Mouse (Mus musculus) kidney, postnatal 25 days (tissue): ENCODE data around the gene Trpm8.

Experiments
- DNase-seq, 2 experiments: peaks; one replicate each; pipeline ENCODE4 v3.0.0; 2021; ENCODE audit warnings: mixed read lengths in 2 of 2

The Trpm8 gene

DNA sequence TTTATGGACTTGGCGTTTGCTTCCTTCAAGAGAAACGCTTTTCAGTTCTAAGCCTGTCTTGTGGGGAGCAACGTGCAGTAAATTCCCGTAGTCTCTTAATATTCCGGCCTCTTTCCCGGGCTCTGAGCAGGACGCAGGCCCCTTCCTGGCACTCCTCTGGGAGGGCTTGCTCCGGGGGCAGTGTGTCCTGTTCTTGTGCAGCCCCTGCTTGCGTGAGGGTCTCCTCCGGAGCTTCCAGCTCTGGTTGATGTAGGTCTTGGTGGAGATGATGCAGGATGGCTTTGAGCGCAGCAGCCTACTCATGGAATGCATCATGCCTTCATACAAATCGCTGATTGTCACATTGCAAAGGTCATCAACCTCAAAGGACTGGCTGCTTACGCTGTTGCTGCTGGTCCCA is 11.3 kb upstream of the Trpm8 start:
- no peak for DNase-seq

DNA sequence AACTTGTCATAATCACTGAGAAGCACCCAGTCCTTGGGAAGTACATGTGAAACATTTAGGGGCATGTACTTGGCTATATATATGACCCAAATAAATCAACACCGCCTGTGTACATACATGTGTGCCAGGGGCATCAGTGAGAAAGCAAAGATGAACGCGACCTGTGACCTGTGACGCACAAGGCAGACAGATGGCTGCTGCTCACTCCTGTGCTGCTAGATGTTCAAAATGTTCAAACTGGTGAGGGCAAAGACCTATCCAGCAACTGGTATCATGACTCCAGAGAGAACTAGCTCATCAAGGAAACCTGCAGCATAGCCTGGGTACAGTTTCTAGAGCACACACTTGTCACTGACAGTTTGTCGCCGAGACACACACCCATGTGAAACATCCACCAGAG is 10.0 kb upstream of the Trpm8 start:
- no peak for DNase-seq

DNA sequence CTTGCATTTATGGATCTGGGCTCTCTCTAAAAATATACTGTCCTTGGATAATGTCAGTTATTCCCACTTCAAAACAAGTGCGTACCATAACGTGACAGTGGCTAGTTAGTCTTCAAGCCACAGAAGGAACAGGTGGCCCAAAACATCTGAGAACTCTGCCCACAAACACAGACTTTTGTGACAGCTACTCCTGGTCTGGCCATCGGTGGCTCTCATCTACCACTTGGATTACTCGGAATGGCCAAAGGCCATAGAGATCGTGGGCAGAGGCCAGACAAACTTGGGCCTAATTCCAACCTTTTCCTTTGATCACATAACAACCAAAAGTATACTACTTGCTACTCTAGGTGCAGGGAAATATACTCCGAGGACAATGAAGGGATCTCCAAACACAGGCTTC is 9.4 kb upstream of the Trpm8 start:
- DNase-seq, result no peak

DNA sequence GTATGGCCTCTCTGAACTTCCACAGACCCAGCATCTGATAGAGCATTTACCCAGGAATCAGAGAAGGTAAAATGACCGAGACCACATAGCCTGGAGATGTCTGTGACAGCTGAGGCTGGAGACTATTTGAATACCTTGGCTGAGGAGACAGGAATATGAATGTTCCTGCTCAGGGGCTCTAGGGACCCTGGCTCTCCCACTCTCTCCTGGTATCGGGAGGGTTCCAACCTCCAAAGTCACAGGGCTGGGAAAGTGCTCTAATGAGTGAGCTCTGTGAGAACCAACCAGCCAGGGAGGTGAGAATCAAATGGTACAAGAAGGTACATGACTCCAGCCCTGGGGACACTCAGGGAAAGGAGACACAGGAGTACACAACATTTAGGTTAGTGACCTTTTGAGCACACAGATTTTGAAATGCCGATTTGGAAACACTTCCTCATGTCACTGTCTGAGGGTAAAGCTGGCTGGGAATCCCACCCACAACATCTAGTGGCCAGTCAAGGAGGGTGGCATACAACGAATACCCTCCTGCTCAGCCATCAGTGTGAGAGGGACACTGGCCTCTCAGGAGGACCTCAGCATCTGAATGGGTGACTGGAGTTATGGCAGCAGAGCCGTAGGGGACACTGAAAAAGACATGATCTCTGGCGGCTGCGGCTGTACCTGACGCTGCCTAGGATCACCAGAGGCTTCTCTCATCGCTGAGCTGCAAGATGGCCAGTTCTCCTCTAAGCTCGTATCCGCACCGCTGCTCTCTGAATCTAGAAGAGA is 7.7 kb upstream of the Trpm8 start:
- DNase-seq, result no peak

DNA sequence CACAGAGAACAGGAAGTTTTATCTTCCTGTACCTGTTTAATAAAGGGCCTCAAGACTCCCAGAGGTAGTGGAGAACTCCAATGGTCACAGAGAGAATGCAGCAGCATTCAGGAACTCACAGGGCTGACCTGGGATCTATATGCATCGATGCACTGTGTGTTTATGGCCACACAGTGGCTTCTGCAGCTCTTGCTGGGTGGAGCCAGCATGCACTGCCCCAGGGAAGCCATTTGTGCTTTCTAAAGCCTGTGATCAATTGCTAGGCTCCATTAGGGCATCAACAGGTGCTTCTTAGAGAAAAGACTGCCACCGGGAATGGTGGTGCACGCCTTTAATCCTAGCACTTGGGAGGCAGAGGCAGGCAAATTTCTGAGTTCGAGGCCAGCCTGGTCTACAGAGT is 4.6 kb upstream of the Trpm8 start:
- no peak for DNase-seq

DNA sequence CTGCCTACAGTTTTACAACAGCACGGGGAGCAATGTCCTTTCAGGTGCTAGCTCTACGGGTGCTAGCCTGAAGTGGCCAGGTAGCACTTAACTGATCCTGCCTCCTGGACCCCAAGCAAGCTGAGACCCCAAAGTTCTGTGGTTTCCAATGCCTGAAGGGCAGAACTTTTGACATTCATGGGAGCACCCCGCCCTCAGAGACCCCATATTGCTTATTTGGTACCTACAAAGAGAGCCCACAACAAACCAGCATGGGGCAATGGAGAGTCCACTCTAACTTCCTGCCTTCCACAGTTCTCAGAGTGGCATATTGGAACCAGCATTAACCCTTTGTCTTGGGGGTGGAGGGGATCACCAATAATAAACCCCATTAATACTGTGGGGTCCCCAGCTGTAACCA is 4.1 kb upstream of the Trpm8 start:
- no peak for DNase-seq

DNA sequence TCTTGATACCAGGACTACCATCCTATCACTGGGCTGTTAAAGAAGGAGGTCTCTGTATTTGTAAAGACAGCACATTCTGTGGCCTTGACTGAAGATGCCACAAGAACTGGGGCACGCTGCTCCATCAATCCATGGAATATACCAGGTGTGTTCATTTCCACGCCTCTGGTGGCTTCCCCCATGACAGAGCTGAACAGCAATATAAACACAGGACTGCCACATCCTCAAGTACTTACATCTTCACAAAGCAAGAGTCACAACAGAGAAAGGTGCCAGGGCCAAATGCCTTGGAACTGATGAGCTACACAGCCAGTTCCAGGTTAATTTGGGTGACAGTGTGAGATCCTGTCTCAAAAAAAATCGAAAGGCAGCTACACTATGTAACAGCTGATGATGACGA is 3.6 kb upstream of the Trpm8 start:
- DNase-seq, result no peak

DNA sequence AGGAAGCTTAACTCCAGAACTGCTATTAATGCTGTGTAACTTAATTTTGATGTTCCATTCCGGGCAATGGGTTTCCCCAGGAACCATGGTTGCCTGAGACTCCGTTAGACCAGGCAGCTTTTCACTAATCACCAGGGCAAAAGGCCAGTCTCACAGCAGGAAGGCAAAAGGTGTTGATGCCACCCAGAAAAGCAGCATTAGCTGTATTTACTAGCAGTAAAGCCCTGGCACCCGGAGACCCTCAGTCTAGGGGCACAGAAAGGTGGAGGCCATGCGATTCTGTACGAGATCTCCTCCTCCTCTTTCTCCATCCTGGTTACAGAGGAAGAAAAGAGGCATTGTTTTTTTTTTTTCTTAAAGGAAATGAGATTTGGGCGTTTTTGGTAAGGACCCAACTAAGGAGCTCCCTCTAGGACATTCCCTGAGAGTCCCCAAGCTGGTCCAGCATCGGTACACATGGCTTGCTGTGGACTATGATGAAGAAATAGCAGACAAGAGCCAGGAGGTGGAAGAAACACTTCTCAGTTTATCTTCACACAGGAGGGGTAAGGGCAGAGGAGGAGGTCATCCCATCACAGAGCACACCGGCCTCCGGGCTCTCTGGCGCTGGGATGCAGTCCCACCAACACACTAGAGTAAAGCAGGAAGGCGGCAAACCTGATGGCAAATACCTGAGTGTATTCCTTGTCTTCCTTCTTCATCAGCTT is 2.9 kb upstream of the Trpm8 start:
- DNase-seq, result no peak

DNA sequence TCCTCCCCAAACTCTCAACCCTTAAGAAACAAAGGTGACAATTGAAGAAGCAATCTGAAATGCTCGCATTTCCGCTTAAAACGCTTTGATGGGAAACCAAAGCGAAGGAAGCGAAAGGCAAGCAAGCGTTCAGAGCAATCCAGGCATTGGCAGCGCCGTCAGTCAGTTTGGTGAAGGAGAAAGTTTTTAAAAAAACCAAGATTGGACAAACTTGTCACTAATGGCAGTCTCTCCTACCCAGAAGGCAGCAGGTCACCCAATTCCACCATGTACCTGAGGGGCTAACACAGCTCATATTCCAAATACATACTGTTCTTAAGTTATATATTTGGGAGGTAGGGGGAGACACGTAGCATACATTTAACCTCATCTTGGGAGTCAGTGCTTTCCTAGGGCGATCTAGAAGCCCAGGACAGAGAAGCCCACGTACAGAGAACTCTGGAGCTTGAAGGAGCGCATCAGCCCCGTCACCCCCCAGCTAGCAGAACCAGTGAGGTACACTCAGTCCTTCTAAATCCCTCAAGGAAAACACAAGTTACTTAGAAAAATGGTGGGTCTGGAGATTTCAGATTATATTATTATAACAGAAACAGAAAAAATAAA is 2.3 kb upstream of the Trpm8 start:
- DNase-seq, result no peak

DNA sequence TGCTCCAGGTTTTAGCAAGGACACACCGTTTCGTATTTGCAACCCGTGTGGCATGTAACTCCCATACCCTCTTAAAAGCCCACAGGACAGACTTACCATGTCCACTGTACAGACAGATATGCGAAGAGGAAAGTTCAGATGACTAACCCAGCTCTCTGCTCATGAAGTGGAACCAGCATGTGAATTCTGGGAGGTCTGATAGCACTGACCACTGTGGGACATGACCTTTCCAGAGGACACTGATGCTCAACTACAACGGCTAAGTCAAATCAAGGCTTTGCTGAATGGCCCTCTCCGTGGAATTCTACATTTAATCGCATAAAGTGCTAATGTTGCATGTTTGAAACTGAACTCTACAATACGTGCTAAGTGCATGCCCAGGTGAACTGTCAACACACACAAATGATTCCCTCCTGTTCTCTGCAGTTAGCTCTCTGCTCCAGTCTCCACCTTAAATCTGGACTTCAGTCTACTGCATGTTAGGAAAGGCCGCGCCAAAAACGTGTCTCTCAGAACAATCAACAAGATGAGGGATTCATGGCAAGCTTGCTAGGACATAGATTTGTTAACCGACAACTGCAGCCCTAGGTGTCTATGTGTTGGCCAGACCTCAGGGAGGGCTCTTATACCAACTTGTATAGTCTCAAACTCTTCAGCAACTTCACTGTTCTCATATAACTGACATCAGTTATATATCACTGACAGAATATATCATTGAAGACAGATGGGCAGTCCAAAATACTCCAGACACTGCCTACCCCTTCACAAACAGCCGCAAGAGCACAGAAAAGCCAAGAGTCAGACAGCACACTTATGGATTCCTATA is 1.6 kb upstream of the Trpm8 start:
- DNase-seq, result no peak

DNA sequence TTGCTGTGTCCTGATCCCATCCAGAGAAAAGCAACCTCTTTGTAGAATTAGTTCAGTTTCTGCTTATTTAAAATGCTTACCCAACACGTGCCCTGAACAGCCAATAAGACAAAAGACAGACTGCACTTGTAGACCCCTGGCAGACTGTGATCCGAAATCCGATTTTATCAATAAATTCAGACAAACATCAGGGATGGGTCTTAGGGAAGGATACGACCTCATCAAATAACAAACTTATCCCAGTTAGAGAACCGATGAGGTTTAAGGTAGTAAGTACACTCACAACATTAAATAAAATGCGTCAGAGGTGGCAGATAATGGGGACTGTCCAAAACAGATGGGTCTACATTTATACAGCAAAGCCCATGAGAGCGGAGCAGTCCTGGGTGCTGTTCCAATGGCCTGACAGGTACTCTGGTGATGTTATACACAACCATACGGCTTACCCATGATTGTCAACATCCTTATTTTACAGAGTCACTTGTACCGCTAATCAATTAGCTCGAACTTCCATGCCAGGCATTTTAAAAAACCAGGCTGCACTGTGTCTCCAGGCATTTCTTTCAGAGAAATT is 850 bp upstream of the Trpm8 start:
- no peak for DNase-seq

DNA sequence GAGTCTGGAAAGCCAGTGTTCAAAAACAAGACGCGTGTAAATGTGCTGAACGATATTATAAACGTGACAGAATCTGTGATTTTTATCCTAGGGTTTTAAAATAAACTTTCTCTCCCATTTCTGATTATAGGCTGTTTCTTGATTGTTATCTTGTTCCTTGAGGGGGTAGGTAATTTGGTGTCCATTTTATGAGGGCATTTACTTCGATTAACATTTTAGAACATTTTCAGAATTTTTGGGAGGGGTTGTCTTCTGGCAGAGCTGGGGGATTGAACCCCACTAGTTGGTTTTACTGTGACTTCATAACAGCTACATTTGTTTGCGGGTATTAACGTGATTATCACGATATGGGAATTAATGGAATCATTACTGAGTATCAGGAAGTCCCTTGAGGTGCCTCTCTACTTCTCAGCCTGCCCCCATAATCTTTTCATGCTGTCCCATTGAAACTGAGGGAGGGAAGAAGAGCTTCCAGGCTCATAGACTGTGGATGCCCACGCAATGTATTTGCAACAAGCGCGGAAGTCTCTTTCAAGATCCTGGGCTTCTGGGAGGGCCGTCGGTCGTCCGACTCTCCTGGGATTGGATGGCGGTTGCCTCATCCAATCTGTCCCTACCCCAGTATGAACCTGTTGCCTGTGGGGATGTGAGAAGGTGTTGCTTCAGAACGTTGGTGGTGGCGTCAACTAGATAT is 504 bp downstream of the Trpm8 start:
- peak in 1 of 2 experiments; percentile 60 for DNase-seq

DNA sequence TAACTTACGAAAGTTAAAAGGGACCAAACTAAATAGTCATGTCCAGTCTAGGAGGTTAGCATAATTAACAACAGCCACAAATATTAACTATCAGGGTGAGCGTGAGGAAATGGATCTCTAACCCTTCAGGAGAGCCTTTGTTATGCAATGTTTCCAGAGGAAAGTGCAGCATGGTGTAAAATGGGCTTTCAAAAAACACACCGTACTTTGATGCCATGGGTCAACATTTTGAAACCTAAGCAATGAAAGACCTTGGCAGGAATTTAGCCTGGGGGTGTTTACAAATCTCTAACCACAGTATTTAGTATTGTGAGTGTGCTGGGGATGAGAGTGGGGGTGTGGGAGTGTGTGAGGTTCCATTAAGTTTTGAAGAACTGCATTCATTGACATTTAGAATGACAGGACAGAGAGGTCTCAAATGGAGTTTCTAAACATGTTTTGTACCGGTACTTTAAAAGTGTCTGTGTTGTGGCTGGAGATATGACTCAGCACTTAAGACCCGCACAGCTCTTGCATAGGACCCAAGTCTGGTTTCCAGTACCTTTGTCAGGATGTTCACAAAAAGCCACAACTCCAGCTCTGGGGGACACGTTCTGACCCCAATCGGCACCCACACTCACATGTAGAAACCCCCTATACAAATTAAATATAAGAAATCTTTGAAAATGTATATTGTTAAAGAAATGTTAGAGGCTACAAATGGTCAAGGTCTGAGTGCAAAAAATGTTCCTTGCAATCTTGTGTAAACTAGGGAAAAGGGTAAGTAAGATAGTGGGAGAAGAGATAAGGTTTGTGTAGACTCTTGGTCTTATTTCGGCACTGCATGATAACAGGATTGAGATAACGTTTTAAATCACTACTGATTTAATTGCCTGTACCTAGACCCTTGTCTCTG is 1.9 kb downstream of the Trpm8 start:
- DNase-seq, result peak in 1 of 2 experiments; percentile 42

DNA sequence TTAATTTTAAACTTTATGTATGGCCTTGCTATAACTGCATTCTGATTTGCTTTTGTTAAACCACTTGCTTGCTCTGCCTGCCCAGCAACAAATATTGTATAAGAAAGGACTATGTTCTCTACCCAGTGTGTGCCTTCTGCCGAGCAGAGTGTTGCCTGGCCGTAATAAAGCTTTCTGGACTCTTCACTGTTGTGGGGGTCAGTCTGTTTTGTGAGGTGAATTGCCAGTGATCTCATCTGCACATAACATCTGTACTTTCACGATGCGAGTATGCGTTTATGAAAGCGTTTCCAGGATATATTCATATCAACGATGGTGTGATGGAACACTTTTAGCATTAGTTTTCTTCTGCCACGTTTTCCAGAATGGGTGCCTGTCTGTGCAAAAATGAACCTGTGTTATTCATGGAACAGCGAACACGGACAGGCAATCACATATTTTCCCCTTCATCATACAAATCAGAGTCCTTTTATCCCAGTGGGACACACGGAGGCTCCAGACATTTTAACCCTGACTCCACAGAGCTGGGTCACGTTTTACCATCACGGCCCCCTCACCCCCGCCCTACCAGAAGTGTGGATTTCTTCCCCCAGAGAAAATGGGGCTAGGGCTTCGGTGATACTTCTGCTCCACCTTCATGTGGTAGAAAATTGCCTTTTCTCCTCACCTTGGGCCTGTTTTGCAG is 2.7 kb downstream of the Trpm8 start:
- DNase-seq, result no peak

DNA sequence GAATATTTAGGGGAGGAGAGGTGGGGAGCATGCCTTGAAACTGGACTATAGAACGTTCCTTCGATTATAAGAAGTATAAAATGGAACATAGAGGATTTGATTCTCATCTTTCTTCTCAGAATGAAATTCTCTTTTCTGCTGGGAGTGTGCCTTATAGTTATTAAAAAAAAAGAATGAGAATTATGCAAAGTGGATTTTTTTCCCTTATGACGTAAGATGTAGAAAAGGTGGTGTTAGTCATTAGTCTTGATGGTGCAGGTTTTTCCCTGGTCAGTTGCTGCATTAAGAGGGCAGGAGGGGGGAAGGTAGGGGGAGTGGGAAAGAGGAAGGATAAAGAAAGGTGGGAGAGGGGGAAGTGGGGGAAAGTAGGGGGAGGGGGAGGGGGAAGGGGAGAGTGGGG is 4.8 kb downstream of the Trpm8 start:
- DNase-seq, result no peak

DNA sequence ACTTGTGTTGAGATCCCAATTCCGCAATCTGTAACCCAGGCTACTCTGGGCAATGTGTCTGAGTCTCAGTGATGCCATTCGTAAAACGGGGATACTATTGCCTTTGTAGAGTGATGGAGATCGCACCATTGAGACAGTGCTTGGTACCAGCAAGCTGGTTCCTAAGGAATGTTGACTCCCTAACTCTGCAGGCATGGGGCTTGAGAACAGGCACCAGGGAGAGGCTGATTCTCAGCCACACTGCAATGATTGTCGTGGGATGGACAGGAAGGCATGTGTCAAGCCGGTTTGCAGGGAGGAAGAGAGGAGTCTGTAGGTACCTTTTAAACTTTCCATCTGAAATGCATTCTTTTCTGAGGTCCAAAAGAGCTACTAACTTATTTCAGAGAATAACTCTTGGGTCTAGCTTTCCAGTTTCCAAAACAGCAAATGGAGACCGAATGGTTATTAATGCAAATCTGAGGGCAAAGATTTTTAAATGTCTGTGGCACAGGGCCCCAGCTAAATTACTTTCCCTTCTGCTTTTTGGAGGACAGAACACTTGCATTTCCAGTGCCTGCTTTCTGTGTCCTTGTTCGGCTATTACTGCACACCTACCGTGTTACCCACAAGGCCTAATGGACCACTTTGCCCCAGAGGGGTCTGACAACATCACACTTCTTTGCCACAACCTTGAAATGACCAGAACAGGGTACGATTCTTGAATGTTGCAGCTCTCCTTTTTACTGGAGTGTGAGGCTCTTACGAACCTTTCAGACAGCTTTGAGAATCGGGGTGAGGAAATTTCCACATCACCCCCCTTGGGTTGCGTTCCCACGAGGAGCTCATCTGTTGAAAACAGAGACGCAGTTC is 6.1 kb downstream of the Trpm8 start:
- DNase-seq, result no peak

DNA sequence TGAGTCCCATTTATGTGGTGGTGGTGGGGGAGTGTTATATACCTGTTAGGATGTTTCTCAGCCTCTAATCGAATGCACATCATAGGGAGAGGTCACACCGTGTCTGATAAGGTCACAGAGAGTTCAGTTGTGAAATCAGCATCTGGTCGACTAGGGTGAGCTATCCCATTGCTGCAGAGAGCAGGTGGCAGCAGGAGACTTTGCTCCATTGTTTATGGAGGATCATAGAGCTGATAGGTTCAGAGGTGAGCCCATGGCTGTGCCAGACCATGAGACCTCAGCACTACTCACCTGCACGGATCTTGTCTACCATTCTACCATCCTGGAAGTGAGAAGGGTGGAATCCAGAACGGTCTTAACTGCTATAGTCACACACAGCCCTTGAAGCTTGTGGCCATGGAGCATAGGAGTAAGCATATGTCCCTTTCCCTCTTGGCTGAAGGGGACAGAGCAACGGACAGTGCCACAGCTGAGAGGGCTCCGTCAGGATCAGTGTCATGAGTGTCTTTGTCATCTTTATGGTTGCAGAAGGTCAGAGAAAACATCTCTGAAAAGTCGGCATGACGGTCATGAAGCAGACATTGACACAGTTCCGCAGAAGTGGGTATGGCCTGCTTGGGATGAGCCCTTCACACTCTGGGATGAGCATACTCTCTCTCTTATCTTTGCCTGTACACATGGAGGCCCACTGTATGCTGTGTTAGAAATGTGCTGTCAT is 6.9 kb downstream of the Trpm8 start:
- no peak for DNase-seq

DNA sequence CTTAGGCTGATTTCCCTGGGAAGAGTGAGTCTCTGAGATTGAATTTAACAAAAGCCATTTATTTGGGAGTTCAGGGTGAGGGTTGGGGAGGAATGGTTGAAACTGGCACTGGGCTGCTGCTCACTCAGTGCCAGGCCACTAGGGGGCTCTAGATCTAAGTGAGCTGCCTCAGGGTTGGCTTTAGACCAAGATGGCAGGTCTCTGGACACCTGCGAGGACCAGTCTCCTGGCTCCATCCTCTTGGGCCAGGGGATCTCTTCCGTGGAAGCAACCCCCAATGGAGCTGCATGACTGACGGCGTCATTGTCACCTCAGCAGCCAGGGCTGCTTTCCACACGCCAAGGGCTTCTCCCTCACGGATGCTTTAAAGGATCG is 7.5 kb downstream of the Trpm8 start:
- peak; percentile 59 to 68 for DNase-seq

DNA sequence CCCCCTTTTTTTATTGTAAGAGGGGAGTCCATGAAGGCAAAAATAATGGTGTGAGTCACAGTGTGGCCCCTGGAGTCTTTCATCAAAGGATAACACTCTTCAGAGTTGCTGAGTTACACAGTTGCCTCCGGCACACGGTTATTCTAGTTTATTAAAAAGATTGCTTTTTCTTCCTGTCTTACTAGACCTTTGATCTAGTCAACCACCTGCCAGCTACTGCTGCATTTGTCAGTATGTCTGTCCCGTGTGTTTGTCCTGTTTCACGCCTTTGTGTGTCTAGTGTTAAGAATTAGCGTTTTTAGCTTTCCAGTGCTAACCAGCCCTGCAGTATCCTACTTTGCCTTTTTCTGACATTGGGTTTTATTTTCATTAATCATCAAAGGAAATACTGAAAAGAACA is 8.2 kb downstream of the Trpm8 start:
- no peak for DNase-seq
